Mouse (Mus musculus) cortical plate, adult 2 months (tissue): ENCODE results near the gene Lbp.

ENCODE experiments used
- CTCF ChIP-seq: fragments of 200-500 bp; IDR thresholded peaks from 2 replicates; pipeline ENCODE4 v1.5.1; 2011; ENCODE audit warnings: mild to moderate bottlenecking, control low read depth, low read length; ENCODE audit not compliant: insufficient read depth; ENCODE audit errors: extremely low read depth
- POLR2A ChIP-seq: fragments of 200-500 bp; IDR thresholded peaks from 2 replicates; pipeline ENCODE4 v1.6.1; 2011; ENCODE audit warnings: mild to moderate bottlenecking, low read length, control low read depth; ENCODE audit not compliant: insufficient read depth; ENCODE audit errors: extremely low read depth

- TF ChIP-seq CTCF = no peak
- TF ChIP-seq POLR2A = no peak
Measured at GRCm38 (mm10) chr2:158355238-158355637, 48.9 kb downstream of the Lbp start.
